Mouse (Mus musculus) thymus, postnatal 4 days (tissue): ENCODE results near the gene Robo1.
"Not testable (repeated sequence)": the region's sequence is repeated elsewhere in the genome, so short reads cannot be mapped to it uniquely, and the experiment has no call there.

ENCODE experiments used
- DNase-seq: peaks from one replicate; pipeline ENCODE4 v3.0.0; 2021

Robo1 gene

GRCm38 (mm10) chr16:72458155-72458554 lies 150.0 kb downstream of the Robo1 start:
- DNase-seq: no peak

GRCm38 (mm10) chr16:72458576-72458975 lies 150.5 kb downstream of the Robo1 start:
- DNase-seq: no peak

- no peak for DNase-seq
Measured at GRCm38 (mm10) chr16:72465696-72466095, 157.6 kb downstream of the Robo1 start.

- DNase-seq: no peak
Measured at GRCm38 (mm10) chr16:72470037-72470673, 162.0 kb downstream of the Robo1 start.

- no peak for DNase-seq
Measured at GRCm38 (mm10) chr16:72510716-72511199, 202.7 kb downstream of the Robo1 start.

- DNase-seq: no peak
Measured at GRCm38 (mm10) chr16:72531337-72531736, 223.2 kb downstream of the Robo1 start.

- no peak for DNase-seq
Measured at GRCm38 (mm10) chr16:72533900-72534571, 225.9 kb downstream of the Robo1 start.

- no peak for DNase-seq
Measured at GRCm38 (mm10) chr16:72538171-72538570, 230.1 kb downstream of the Robo1 start.

GRCm38 (mm10) chr16:72543928-72544327 lies 235.8 kb downstream of the Robo1 start:
- DNase-seq: no peak

- DNase-seq: no peak
Measured at GRCm38 (mm10) chr16:72544950-72545349, 236.8 kb downstream of the Robo1 start.

- no peak for DNase-seq
Measured at GRCm38 (mm10) chr16:72551672-72552243, 243.7 kb downstream of the Robo1 start.

- no peak for DNase-seq
Measured at GRCm38 (mm10) chr16:72553713-72554112, 245.6 kb downstream of the Robo1 start.

- not testable (repeated sequence) for DNase-seq
Measured at GRCm38 (mm10) chr16:72562149-72562548, 254.0 kb downstream of the Robo1 start.

- DNase-seq: no peak
Measured at GRCm38 (mm10) chr16:72563196-72563963, 255.3 kb downstream of the Robo1 start.

GRCm38 (mm10) chr16:72575171-72575570 lies 267.1 kb downstream of the Robo1 start:
- DNase-seq: no peak

GRCm38 (mm10) chr16:72576956-72577355 lies 268.9 kb downstream of the Robo1 start:
- DNase-seq: no peak

GRCm38 (mm10) chr16:72584454-72585159 lies 276.5 kb downstream of the Robo1 start:
- DNase-seq: no peak

- no peak for DNase-seq
Measured at GRCm38 (mm10) chr16:72585160-72585813, 277.2 kb downstream of the Robo1 start.

GRCm38 (mm10) chr16:72587376-72588072 lies 279.4 kb downstream of the Robo1 start:
- DNase-seq: no peak

GRCm38 (mm10) chr16:72603487-72604206 lies 295.5 kb downstream of the Robo1 start:
- DNase-seq: no peak

- DNase-seq: peak; percentile 68
Measured at GRCm38 (mm10) chr16:72605066-72605465, 297.0 kb downstream of the Robo1 start.
